Mouse (Mus musculus) limb, embryonic 12.5 days (tissue): ENCODE data around the gene Dysf. TPM values are rescaled to one million over a fixed set of nuclear protein-coding genes. Genes with fewer than 3 reads are reported as not detected.

Source experiments
- ATAC-seq: fragments of 200-750 bp; cut with Nextera tagmentation; 2 replicates; pipeline ENCODE4 v1.8.0; 2017; ENCODE audit warnings: low read depth, moderate TSS enrichment; ENCODE audit not compliant: insufficient number of reproducible peaks, insufficient read depth, low FRiP score, low TSS enrichment
- H3K27ac ChIP-seq: fragments of 300-500 bp; sonication (generic); 2 replicates; pipeline ENCODE4 v1.5.1; 2016; ENCODE audit warnings: mild to moderate bottlenecking, moderate library complexity
- H3K27me3 ChIP-seq: fragments of 300-500 bp; sonication (generic); 2 replicates; pipeline ENCODE4 v1.6.1; 2016; ENCODE audit warnings: mild to moderate bottlenecking, moderate library complexity
- H3K36me3 ChIP-seq: fragments of 300-500 bp; sonication (generic); 2 replicates; pipeline ENCODE4 v1.6.1; 2016; ENCODE audit warnings: mild to moderate bottlenecking, moderate library complexity
- H3K4me1 ChIP-seq: fragments of 300-500 bp; sonication (generic); replicated peaks from 2 replicates; pipeline ENCODE4 v1.6.1; 2016
- H3K4me2 ChIP-seq: fragments of 300-500 bp; sonication (generic); 2 replicates; pipeline ENCODE4 v1.6.1; 2016; ENCODE audit warnings: mild to moderate bottlenecking, moderate library complexity
- H3K4me3 ChIP-seq: fragments of 300-500 bp; sonication (generic); replicated peaks from 2 replicates; pipeline ENCODE4 v1.5.1; 2016; ENCODE audit warnings: mild to moderate bottlenecking
- H3K9ac ChIP-seq: fragments of 300-500 bp; sonication (generic); replicated peaks from 2 replicates; pipeline ENCODE4 v1.6.1; 2016; ENCODE audit warnings: mild to moderate bottlenecking, moderate library complexity
- H3K9me3 ChIP-seq: fragments of 300-500 bp; sonication (generic); 2 replicates; pipeline ENCODE4 v1.6.1; 2016; ENCODE audit warnings: mild to moderate bottlenecking, moderate library complexity
- WGBS: fragments of 180-500 bp; shearing (Covaris S2); methylation state at CpG from one replicate; pipeline ENCODE4 v1.1.7; 2016; 5-methylcytosine and 5-hydroxymethylcytosine counted together
- polyA plus RNA-seq: library from polyadenylated mRNA; unstranded; fragments of >200 nt; fragmentation: Nextera tagmentation; extraction: Ambion mirVana; gene quantifications from 2 replicates; pipeline ENCODE4 v1.2.1, GENCODE M21; 2016

Gene Dysf
- polyA plus RNA-seq, 1 experiment from 2014 or later: 13.3 TPM

DNA sequence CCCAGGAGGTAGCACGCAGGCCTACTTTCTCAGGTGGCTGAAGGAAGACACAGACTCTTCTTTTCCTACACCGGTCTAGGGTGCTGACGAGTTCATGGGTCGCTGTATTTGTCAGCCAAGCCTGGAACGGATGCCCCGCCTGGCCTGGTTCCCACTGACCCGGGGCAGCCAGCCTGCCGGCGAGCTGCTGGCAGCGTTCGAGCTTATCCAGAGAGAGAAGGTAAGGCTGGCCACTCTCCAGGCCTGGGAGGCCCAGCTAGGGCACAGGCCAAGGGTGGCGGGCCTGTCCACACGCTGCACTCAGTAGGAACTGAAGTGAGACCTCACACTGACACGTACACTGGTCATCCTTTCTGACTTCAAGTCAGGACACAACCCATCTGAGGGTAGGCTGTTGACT lies 131.5 kb downstream of the Dysf start:
- Histone ChIP-seq H3K9me3 (no peaks in the 10 kb centered on the region), H3K27me3 (no peaks in the 10 kb centered on the region), H3K27ac (0 out of 2 replicates have a peak overlapping the region, but pooled peaks have one; percentile 4), H3K9ac (no peak overlapping the region), H3K36me3 (no peaks in the 10 kb centered on the region), H3K4me2 (no peak overlapping the region), H3K4me1 (peaks cover 40% of the 10 kb centered on the region), H3K4me3 (no peak overlapping the region)
- no peak for ATAC-seq
- 91% methylated on average over 14 of the region's 14 CpGs for WGBS

DNA sequence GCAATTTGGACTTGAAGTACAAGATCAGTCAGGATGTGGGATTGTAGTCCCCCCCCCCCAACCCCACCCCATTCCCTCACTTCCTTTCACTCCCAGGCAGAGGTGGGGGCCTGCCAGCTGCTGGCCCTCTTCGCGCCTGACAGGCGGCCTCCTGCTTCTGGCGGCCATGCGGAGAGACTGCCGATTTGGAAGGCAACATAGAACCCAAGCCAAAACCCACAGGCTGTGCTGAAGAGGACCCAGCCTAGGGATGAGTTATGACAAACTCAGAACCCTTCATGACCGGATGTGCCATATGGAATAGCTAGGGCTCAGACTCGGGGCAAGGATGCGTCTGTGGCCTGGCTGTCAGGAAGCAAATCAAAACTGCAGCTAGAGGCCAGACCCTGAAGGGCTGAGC lies 134.1 kb downstream of the Dysf start:
- ATAC-seq: no peak
- H3K4me1 ChIP-seq: peaks cover 29% of the 10 kb centered on the region
- no peak overlapping the region for H3K9ac ChIP-seq
- no peaks in the 10 kb centered on the region for H3K9me3 ChIP-seq
- H3K36me3 ChIP-seq: no peaks in the 10 kb centered on the region
- 75% methylated on average over 9 of the region's 9 CpGs for WGBS
- H3K27me3 ChIP-seq: no peaks in the 10 kb centered on the region
- H3K4me2 ChIP-seq: no peak overlapping the region
- H3K4me3 ChIP-seq: no peak overlapping the region
- peak overlapping the region; percentile 76; the same call in 1 of the 2 replicates for H3K27ac ChIP-seq

DNA sequence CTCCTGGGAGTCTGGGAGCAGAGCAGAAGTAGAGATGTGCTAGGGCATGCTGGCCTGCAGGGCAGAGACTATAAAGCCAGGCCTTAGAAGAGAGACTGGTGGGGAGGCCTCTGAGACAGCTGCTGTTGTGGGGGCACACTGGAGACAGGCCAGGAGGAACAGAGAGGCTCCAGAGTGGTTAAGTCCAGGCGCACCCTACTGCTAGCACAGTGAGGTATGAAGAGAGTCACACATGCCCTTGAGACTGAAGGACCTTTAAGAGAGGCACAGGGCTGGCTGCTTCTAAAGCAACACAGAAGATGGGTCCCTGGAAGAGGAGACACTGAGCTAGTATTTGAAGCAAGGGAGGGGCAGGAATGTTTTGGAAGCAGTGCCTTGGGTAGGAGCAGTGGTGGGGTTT lies 134.9 kb downstream of the Dysf start:
- H3K36me3 ChIP-seq: no peaks in the 10 kb centered on the region
- no peak overlapping the region; the same call in 1 of the 2 replicates for H3K9ac ChIP-seq
- H3K4me3 ChIP-seq: no peak overlapping the region
- peaks cover 29% of the 10 kb centered on the region for H3K4me1 ChIP-seq
- H3K27ac ChIP-seq: peak overlapping the region; percentile 76
- H3K27me3 ChIP-seq: no peaks in the 10 kb centered on the region
- ATAC-seq: no peak
- H3K4me2 ChIP-seq: no peak overlapping the region
- WGBS: 76% methylated on average over 1 of the region's 1 CpGs
- no peaks in the 10 kb centered on the region for H3K9me3 ChIP-seq

DNA sequence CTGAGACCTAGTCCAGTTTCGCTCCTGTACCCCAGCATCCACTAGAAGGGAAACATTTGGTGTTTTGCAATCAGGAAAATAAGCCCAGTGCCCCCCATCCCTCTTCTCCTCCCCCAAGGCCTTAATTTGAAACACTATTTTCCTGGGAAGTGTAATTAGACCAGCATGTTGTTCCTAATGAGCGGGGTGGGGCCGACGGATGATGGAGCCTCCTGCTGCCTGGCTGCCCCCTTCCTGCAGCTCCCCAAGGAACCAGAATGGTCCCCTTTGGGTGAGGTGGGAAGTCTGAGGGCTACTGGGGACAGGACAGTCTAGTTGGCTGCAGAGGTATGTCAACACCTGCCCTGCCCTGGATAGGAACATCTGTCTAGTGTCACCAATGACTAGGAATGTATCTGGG lies 136.0 kb downstream of the Dysf start:
- no peaks in the 10 kb centered on the region for H3K9me3 ChIP-seq
- H3K27ac ChIP-seq: peak overlapping the region; percentile 76
- no peak overlapping the region for H3K4me3 ChIP-seq
- ATAC-seq: no peak
- no peaks in the 10 kb centered on the region for H3K36me3 ChIP-seq
- H3K4me2 ChIP-seq: no peak overlapping the region
- no peak overlapping the region for H3K9ac ChIP-seq
- WGBS: 29% methylated on average over 4 of the region's 4 CpGs
- H3K4me1 ChIP-seq: peaks cover 35% of the 10 kb centered on the region
- H3K27me3 ChIP-seq: no peaks in the 10 kb centered on the region

DNA sequence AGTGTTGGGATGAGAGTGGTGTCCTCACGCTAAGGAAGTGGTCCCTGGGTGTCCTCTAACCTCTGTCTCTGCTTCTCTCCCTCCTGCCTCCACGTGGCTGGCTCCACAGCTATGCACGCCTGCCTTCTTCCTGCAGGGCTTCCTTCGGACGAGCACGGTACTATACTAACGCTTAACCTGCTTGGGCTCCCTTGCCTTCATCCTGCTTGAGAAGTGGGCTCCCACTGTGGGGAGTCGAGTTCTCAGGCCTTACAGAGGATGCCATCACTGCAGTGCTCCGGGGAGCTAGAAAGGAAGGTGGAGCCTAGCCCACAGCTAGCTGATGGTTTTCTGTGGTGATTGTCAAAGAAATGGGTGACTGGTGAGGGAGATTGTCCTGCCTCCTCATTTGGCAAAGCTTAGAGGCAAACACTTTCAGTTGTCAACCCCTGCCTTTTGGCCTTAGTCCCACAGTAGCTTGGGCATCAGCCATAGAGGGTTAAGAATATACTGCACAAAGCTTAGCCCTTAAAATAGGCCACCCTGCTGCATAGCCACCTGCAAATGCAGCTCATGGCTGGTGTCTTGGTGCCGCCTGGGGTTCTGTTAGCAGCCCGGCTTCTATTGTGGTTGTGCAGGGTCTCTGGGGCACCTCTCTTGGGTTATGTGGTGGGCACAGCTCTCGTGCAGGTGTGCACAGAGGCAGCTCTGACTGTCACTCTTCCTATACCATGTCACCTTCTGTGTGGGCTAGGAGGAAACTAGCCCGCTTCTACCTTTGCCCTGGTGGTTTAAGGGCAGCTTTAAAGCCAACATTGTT lies 139.0 kb downstream of the Dysf start:
- H3K27me3 ChIP-seq: no peaks in the 10 kb centered on the region
- H3K27ac ChIP-seq: 0 out of 2 replicates have a peak overlapping the region, but pooled peaks have one; percentile 29
- no peaks in the 10 kb centered on the region for H3K9me3 ChIP-seq
- no peak overlapping the region for H3K9ac ChIP-seq
- WGBS: 77% methylated on average over 13 of the region's 13 CpGs
- H3K4me3 ChIP-seq: no peak overlapping the region
- no peak overlapping the region for H3K4me2 ChIP-seq
- H3K36me3 ChIP-seq: no peaks in the 10 kb centered on the region
- ATAC-seq: no peak
- peaks cover 51% of the 10 kb centered on the region for H3K4me1 ChIP-seq

DNA sequence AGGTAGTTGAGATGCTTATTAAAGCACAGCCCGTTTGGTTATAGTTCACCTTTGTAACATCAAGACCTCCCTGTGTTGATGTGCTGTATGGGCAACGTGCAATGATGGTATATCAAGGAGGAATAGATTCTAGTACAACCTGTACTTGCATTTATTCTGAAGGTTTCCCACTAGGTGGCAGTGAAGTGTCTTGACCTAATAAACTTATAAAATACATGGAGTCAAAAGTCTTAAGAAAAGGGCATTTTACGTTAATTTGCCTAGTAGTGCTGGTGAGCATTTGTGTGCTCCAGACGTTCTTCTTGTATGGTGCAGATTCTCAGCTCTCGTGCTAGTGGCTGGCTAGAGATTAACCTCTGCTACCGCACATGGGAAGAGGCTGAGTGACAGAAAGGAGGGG lies 140.1 kb downstream of the Dysf start:
- Histone ChIP-seq H3K4me2 (no peak overlapping the region), H3K9ac (no peak overlapping the region), H3K4me3 (no peak overlapping the region), H3K27me3 (no peaks in the 10 kb centered on the region), H3K9me3 (no peaks in the 10 kb centered on the region), H3K36me3 (no peaks in the 10 kb centered on the region), H3K27ac (no peak overlapping the region), H3K4me1 (peaks cover 40% of the 10 kb centered on the region)
- 43% methylated on average over 6 of the region's 6 CpGs for WGBS
- ATAC-seq: no peak

DNA sequence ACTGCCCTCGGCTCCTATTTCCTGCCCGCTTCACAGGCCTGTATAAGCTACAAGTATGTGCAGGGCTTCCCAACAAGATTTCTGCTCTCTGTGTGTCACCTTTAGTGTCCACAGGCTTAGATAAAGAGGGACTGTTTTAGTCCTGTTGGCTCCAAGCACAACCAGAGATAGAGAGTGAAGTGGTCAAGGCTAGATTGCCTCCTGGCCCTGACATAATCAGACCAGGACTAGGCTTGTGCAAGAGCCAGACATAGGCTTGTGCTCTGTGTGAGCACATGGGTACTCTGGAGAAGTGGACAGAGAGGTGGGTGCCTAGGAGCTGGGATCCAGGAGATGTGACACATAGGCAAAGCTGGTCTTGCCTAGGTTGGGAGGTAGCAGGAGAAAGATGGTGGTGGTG lies 146.1 kb downstream of the Dysf start:
- Histone ChIP-seq H3K36me3 (no peaks in the 10 kb centered on the region), H3K4me2 (no peak overlapping the region), H3K4me3 (no peak overlapping the region), H3K27ac (no peak overlapping the region), H3K27me3 (peaks cover 2% of the 10 kb centered on the region; the same call in 1 of the 2 replicates), H3K4me1 (peaks cover 35% of the 10 kb centered on the region), H3K9ac (no peak overlapping the region), H3K9me3 (no peaks in the 10 kb centered on the region)
- no peak for ATAC-seq
- WGBS: 94% methylated on average over 2 of the region's 2 CpGs

DNA sequence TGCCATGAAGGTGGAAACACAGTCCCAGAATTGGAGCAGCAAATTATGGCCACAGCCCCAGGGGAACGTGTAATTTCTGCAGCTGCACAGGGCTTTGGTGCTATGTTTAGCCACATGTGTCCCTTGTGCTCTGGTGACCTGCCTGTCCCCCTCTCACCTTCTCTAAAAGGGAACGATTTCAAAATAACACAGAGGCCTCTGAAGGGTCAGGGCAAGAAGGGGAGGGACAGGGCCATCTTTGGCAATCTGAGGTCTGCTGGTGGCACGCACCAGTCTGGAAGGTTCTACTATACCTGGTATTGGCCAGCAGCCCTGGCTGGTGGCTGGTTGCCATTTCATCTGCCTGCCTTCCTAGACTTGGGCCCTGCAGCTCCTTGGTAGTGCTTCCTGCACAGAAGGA lies 147.4 kb downstream of the Dysf start:
- no peak for ATAC-seq
- H3K27me3 ChIP-seq: peaks cover 2% of the 10 kb centered on the region; the same call in 1 of the 2 replicates
- H3K9ac ChIP-seq: no peak overlapping the region
- no peaks in the 10 kb centered on the region for H3K9me3 ChIP-seq
- no peak overlapping the region for H3K4me3 ChIP-seq
- 55% methylated on average over 3 of the region's 3 CpGs for WGBS
- H3K27ac ChIP-seq: 0 out of 2 replicates have a peak overlapping the region, but pooled peaks have one; percentile 14
- H3K36me3 ChIP-seq: no peaks in the 10 kb centered on the region
- peaks cover 28% of the 10 kb centered on the region for H3K4me1 ChIP-seq
- no peak overlapping the region for H3K4me2 ChIP-seq

DNA sequence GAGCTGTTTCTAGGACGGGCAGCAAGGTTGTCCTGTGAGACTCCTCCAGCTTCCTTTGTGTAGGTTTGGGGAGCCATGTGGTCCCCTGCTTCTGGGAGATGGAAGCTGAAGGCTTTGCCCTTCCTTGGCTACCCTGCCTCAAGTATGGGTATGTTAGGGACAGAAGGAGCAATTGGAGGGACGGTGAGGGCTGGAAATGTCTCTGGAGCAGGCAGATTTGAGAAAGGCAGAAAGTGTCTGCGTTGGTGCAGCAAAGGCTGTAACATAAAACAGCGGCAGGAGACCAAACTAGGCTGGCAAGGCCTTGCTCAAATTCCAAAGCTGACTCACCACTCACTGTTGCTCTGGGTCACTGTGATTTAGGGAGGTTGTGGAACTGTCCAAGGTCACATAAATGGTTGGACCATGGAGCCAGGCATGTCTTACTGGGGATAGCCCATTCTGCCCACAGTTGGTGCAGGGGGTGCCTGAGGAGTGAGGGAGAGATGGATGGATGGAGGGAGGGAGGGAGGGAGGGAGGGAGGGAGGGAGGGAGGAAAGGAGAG lies 148.2 kb downstream of the Dysf start:
- H3K4me2 ChIP-seq: no peak overlapping the region
- ATAC-seq: no peak
- 75% methylated on average over 4 of the region's 4 CpGs for WGBS
- peak overlapping the region; percentile 41; the same call in 1 of the 2 replicates for H3K27ac ChIP-seq
- no peak overlapping the region for H3K9ac ChIP-seq
- peaks cover 20% of the 10 kb centered on the region for H3K4me1 ChIP-seq
- no peak overlapping the region for H3K4me3 ChIP-seq
- H3K36me3 ChIP-seq: no peaks in the 10 kb centered on the region
- peaks cover 2% of the 10 kb centered on the region; the same call in 1 of the 2 replicates for H3K27me3 ChIP-seq
- H3K9me3 ChIP-seq: no peaks in the 10 kb centered on the region

DNA sequence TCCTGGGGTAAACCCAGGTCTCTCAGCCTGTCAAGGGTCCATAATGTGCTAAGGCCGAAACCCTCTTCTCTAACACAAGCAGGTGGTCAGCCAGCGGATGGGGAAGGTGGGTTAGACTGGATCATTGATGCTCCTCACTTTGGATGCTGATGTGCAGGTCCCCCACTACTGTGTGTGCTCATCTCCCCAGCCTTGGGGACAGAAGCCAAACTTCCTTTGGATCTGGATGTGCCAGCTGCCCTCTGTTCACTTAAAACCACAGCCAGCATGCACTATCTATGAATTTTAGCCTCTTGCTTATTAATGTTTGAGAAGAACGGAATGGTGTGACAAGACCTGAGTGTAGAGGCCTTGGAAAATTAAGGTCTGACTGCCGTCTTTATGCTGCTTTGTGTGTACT lies 150.7 kb downstream of the Dysf start:
- WGBS: 90% methylated on average over 4 of the region's 4 CpGs
- Histone ChIP-seq H3K27me3 (peaks cover 2% of the 10 kb centered on the region; the same call in 1 of the 2 replicates), H3K4me1 (peaks cover 16% of the 10 kb centered on the region), H3K36me3 (no peaks in the 10 kb centered on the region), H3K9me3 (peaks cover 4% of the 10 kb centered on the region; the same call in 1 of the 2 replicates), H3K27ac (no peak overlapping the region), H3K9ac (no peak overlapping the region), H3K4me3 (no peak overlapping the region), H3K4me2 (no peak overlapping the region)
- ATAC-seq: no peak

DNA sequence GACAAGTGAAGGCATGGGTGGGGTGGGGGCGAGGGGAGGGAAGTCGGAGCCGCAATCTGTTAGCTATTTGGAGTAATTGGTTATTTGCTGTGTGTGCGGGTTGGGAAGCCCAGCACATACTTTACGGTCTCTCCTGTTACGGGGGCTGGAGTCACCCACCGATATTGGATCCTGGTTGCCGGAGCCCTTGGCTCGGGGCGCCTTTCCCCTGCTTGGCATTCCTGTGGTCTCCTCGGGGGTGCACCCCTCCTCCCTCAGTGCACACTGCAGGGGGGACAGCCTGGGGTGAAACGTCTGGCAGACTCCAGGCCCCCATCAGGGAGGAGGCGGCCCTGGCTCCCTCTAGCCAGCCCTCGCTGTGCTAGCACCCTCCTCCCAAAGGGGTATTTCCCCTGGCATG lies 159.2 kb downstream of the Dysf start:
- Histone ChIP-seq H3K4me1 (peaks cover 10% of the 10 kb centered on the region), H3K9me3 (peaks cover 2% of the 10 kb centered on the region; the same call in 1 of the 2 replicates), H3K27me3 (no peaks in the 10 kb centered on the region), H3K4me2 (no peak overlapping the region), H3K4me3 (no peak overlapping the region), H3K9ac (no peak overlapping the region), H3K36me3 (peaks cover 4% of the 10 kb centered on the region; the same call in 1 of the 2 replicates), H3K27ac (peak overlapping the region; percentile 57; the same call in 1 of the 2 replicates)
- 0 out of 2 replicates have a peak, but pooled peaks have one; percentile 56 for ATAC-seq
- WGBS: 29% methylated on average over 14 of the region's 14 CpGs
